In the genomic region with DNA sequence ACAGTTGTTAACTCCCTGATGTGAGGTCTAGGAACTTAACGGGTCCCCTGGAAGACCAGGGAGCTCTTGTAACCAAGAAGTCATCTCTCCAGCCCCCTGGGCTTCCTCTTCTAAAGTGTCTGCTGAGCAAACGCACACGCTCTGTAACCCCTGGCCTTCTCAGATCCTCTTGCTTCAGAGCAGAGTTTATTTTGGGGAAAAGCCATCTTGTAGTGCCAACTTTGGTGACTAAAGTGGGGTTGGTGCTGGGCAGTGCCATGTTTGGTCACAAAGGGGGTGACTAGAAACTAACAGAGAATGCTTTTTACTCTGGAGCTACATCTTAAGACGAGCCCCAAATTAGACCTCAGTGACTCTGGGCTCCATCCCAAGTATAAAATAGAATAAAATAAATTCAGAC, we compare ENCODE assay signal across 11 mouse cellular contexts. TPM values are rescaled to one million over a fixed set of nuclear protein-coding genes. Genes with fewer than 3 reads are reported as not detected.
DNase-seq lines count a peak whose midpoint lies in the region; ATAC-seq and TF ChIP-seq lines count a peak whose summit lies in the region.
"Had no signal": no experiment of that assay in that cellular context is flagged by ENCODE, and none has a peak within 500 bp of the region (broad histone marks: within the 10 kb centered on the region; RNA-seq: fewer than 3 reads in every experiment).

No protein-coding gene starts in this region.

- no peaks in the 10 kb centered on the region for H3K36me3 ChIP-seq in heart, embryonic 12.5 days
- H3K36me3 ChIP-seq in lung, postnatal 0 days (ENCODE audit: insufficient read depth, low read length): no peaks in the 10 kb centered on the region
- no peaks in the 10 kb centered on the region for H3K36me3 ChIP-seq in liver, postnatal 0 days (replicated peaks; ENCODE audit: insufficient read depth, low read length)
- H3K36me3 ChIP-seq: neural tube, embryonic 13.5 days had no signal

- H3K4me3 ChIP-seq in heart, embryonic 12.5 days: no peak overlapping the region
- H3K4me3 ChIP-seq in lung, postnatal 0 days (ENCODE audit: low read depth, low read length): no peak overlapping the region
- H3K4me3 ChIP-seq in liver, postnatal 0 days (ENCODE audit: low read depth, low read length): no peak overlapping the region
- H3K4me3 ChIP-seq: forebrain, embryonic 13.5 days; neural tube, embryonic 13.5 days had no signal

- peaks cover 42% of the 10 kb centered on the region for H3K4me1 ChIP-seq in heart, embryonic 12.5 days (replicated peaks)
- peaks cover 7% of the 10 kb centered on the region; the same call in 1 of the 2 replicates for H3K4me1 ChIP-seq in lung, postnatal 0 days (ENCODE audit: insufficient read depth, low read depth, low read length)
- peaks cover 30% of the 10 kb centered on the region for H3K4me1 ChIP-seq in liver, postnatal 0 days (ENCODE audit: insufficient read depth)

- 71% methylated on average over 4 of the region's 4 CpGs for WGBS in heart, embryonic 12.5 days
- WGBS in lung, postnatal 0 days: 46% methylated on average over 4 of the region's 4 CpGs
- WGBS in liver, postnatal 0 days (ENCODE audit: insufficient replicate concordance): 60% methylated on average over 4 of the region's 4 CpGs

- H3K27ac ChIP-seq in heart, embryonic 12.5 days (ENCODE audit: poor library complexity, severe bottlenecking): peak overlapping the region; percentile 88; the same call in 1 of the 2 replicates
- peak overlapping the region; percentile 20; the same call in 1 of the 2 replicates for H3K27ac ChIP-seq in lung, postnatal 0 days (ENCODE audit: low read length)
- peak overlapping the region; percentile 86 for H3K27ac ChIP-seq in liver, postnatal 0 days (ENCODE audit: low read depth)
- H3K27ac ChIP-seq: forebrain, embryonic 13.5 days; neural tube, embryonic 13.5 days had no signal

- no peaks in the 10 kb centered on the region for H3K9me3 ChIP-seq in heart, embryonic 12.5 days (replicated peaks)
- no peaks in the 10 kb centered on the region for H3K9me3 ChIP-seq in lung, postnatal 0 days (ENCODE audit: low read length)
- no peaks in the 10 kb centered on the region for H3K9me3 ChIP-seq in liver, postnatal 0 days (ENCODE audit: low read length)
- H3K9me3 ChIP-seq: forebrain, embryonic 13.5 days; neural tube, embryonic 13.5 days had no signal

- no peak overlapping the region for H3K9ac ChIP-seq in heart, embryonic 12.5 days
- H3K9ac ChIP-seq in lung, postnatal 0 days (replicated peaks; ENCODE audit: low read depth): no peak overlapping the region
- H3K9ac ChIP-seq in liver, postnatal 0 days (replicated peaks): no peak overlapping the region
- H3K9ac ChIP-seq: neural tube, embryonic 13.5 days had no signal

- no peak for TF ChIP-seq CTCF in lung, postnatal 0 days (IDR thresholded peaks at IDR 0.05)
- no peak for TF ChIP-seq CTCF in liver, postnatal 0 days (IDR thresholded peaks at IDR 0.05; ENCODE audit: low read depth)

- no peaks in the 10 kb centered on the region for H3K27me3 ChIP-seq in heart, embryonic 12.5 days (replicated peaks)
- no peaks in the 10 kb centered on the region for H3K27me3 ChIP-seq in lung, postnatal 0 days (replicated peaks; ENCODE audit: insufficient read depth, low read length)
- 0 out of 2 replicates have a peak, but pooled peaks cover 4% of the 10 kb centered on the region for H3K27me3 ChIP-seq in liver, postnatal 0 days (ENCODE audit: insufficient read depth, low read length)

- no peak for DNase-seq in heart, postnatal 4 days
- DNase-seq in lung, postnatal 0 days (ENCODE audit: low spot score): peak; percentile 62
- no peak for DNase-seq in lung, postnatal 14 days
- DNase-seq in adrenal gland, postnatal 25 days: peak; percentile 16
- DNase-seq in liver, postnatal 0 days: no peak
- DNase-seq in embryo, embryonic 10 days (ENCODE audit: low spot score): no peak
- DNase-seq in layer of hippocampus, adult 8-10 months (ENCODE audit: low spot score in 2 of 2): no peak

- no peak for TF ChIP-seq EP300 in lung, postnatal 0 days (IDR thresholded peaks at IDR 0.05)
- no peak for TF ChIP-seq EP300 in liver, postnatal 0 days (IDR thresholded peaks at IDR 0.05; ENCODE audit: low read depth)

- no peak for ATAC-seq in heart, embryonic 12.5 days (ENCODE audit: insufficient number of reproducible peaks, low FRiP score)
- ATAC-seq in lung, postnatal 0 days: peak; percentile 15
- no peak for ATAC-seq in liver, postnatal 0 days

- no peak overlapping the region for H3K4me2 ChIP-seq in heart, embryonic 12.5 days
- H3K4me2 ChIP-seq in lung, postnatal 0 days (replicated peaks; ENCODE audit: low read depth, low read length): no peak overlapping the region
- H3K4me2 ChIP-seq in liver, postnatal 0 days (ENCODE audit: low read depth, low read length): no peak overlapping the region
- H3K4me2 ChIP-seq: forebrain, embryonic 13.5 days; midbrain, embryonic 11.5 days; neural tube, embryonic 13.5 days had no signal

RNA-seq across cellular contexts. Expression of gene Fam76a, which starts 22.4 kb away (rescaled TPM):
- polyA plus RNA-seq in heart, embryonic 12.5 days (2016; fragmentation: Nextera tagmentation; extraction: Ambion mirVana): 25.9 and 29.0 TPM in 2 replicates
- total RNA-seq in heart, postnatal 4 days (2021): 10 to 100 TPM; 33.5 to 38.1 TPM
- 53.9 and 57.6 TPM in 2 replicates for polyA plus RNA-seq in lung, postnatal 0 days (2015; fragmentation: Nextera tagmentation; extraction: Ambion mirVana)
- 35.3 and 36.6 TPM in 2 replicates for total RNA-seq in adrenal gland, postnatal 25 days (2021)
- 21.7 and 22.5 TPM in 2 replicates for polyA plus RNA-seq in liver, postnatal 0 days (2015; fragmentation: Nextera tagmentation; extraction: Ambion mirVana)
- 10 to 100 TPM; 47.4 to 67.7 (median 53.2) TPM for total RNA-seq in layer of hippocampus, adult 8-10 months (2022)

RNA-seq across cellular contexts. Expression of gene Fgr, which starts 29.1 kb away (rescaled TPM):
- 0.19 and 0.23 TPM in 2 replicates for polyA plus RNA-seq in heart, embryonic 12.5 days (2016; fragmentation: Nextera tagmentation; extraction: Ambion mirVana)
- total RNA-seq in heart, postnatal 4 days (2021): under 1 TPM; 0.33 to 0.43 TPM
- 4.0 and 4.7 TPM in 2 replicates for polyA plus RNA-seq in lung, postnatal 0 days (2015; fragmentation: Nextera tagmentation; extraction: Ambion mirVana)
- 0.33 TPM in 1 of 2 replicates, not detected in the other for total RNA-seq in adrenal gland, postnatal 25 days (2021)
- polyA plus RNA-seq in liver, postnatal 0 days (2015; fragmentation: Nextera tagmentation; extraction: Ambion mirVana): 3.8 and 4.0 TPM in 2 replicates
- 1 to 10 TPM in 2 of 4 experiments, under 1 TPM in 1, not detected in 1; 0.19 to 3.9 (median 3.4) TPM for total RNA-seq in layer of hippocampus, adult 8-10 months (2022)
- polyA plus RNA-seq: forebrain, embryonic 13.5 days; midbrain, embryonic 11.5 days; neural tube, embryonic 13.5 days had no signal

Comparison
In these comparisons a context has a peak if more than half of its experiments do, and no peak if none do; other contexts are left out.
1. DNase-seq: peak in lung, postnatal 0 days (single experiment) and adrenal gland, postnatal 25 days (single experiment); none in heart, postnatal 4 days (single experiment), lung, postnatal 14 days (single experiment), liver, postnatal 0 days (single experiment), embryo, embryonic 10 days (single experiment) and layer of hippocampus, adult 8-10 months (0 of 2).
2. H3K27ac ChIP-seq: peak in every context shown above with its lines; median percentile 88 in heart, embryonic 12.5 days; 86 in liver, postnatal 0 days; 20 in lung, postnatal 0 days.